Mouse (Mus musculus): ENCODE measurements around the gene A030005L19Rik.
"Not testable (repeated sequence)": the region's sequence is repeated elsewhere in the genome, so short reads cannot be mapped to it uniquely, and the experiment has no call there.

The A030005L19Rik gene

DNA sequence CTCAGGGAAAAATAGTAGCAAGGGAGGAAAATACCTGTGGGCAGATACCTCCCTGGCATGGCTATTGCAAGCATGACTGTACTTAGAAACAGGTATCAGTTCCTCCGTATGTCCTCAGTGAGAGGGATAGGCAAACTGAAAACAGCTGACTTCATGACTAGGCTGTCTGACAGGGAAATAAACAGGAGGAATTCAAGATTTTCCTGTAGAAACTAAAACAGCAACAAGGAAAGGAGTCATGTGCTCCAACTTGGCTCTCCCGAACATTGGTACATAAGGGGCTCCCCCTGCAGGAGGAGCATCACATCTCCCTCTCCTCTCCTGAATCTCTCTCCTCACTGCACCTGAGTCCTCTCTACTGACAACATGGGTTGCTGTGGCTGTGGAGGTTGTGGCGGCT is at the start of gene A030005L19Rik:
Gene A030005L19Rik (plus strand): TSS at position 301 of the 400 bp plus-strand sequence.
- peak; percentile 22 for DNase-seq

DNA sequence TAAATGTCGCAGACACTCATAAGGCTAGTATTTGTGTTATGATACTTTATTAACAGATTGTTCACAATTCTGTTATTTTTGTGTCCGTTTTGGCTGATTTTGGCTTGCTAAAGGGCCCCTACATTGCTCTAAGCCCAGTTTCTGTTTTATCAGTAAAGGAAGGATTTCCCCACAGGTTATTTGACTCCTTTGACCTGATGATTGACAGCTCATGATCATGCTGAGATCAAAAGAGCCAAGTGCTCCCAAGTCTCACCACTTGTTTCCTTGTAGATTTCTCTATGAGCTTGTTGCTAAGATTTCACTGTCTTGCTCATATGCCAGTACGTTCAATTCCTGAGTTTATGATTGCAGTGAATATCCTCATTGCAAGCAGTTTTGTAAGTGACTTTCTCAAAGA is 42.9 kb upstream of the A030005L19Rik start:
- no peak for DNase-seq

- DNase-seq, result no peak
Observed at GRCm38 (mm10) chr1:82879172-82879571, 34.0 kb upstream of the A030005L19Rik start.

GRCm38 (mm10) chr1:82880196-82880595 is 32.9 kb upstream of the A030005L19Rik start:
- DNase-seq, result no peak

DNA sequence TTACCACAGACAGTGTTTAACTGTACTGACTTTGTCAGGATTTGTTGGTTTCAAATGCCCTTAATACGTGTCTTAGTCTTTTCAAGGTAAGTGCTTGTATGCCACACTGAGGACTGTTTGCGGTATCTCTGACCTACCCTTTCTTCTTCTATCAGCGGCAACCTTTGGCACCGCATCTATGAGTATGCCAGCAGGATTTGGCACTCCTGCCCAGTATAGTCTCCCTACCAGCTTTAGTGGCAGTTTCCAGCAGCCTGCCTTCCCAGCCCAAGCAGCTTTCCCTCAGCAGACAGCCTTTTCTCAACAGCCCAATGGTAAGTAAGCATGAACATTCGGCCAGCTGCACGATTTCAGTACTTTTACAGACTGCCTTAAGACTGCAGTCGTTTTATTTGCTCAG is 19.9 kb upstream of the A030005L19Rik start:
- DNase-seq, result no peak

- no peak for DNase-seq
Observed at GRCm38 (mm10) chr1:82900567-82900966, 12.6 kb upstream of the A030005L19Rik start.

DNA sequence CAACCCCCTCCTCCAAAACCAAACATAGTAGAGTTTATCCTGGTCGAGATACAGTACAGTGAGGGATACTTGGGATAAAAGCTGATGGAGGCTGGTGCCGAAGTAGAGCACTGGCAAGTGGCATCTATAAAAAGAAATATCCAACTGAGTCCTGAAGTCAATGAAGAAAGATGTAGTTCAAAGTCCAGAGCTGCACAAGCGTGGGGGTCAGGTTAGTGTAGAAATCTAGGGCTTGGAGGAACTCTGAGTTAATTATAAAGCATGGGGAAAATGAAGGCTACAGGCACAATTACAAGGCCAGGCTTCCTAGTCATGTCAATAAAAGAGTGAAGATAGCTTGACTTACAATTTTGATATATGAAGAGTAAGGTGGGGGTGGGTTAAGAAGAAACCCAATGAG is 11.9 kb upstream of the A030005L19Rik start:
- no peak for DNase-seq

GRCm38 (mm10) chr1:82905886-82906285 is 7.2 kb upstream of the A030005L19Rik start:
- DNase-seq, result no peak

- not testable (repeated sequence) for DNase-seq
Observed at GRCm38 (mm10) chr1:82913434-82913833, 309 bp downstream of the A030005L19Rik start.

- peak; percentile 46 for DNase-seq
Observed at GRCm38 (mm10) chr1:82924650-82925049, 11.5 kb downstream of the A030005L19Rik start, which contains the start of gene A030014E15Rik. TSS of gene A030014E15Rik (plus strand) at chr1:82924917.

GRCm38 (mm10) chr1:82930558-82930957 is 17.4 kb downstream of the A030005L19Rik start:
- DNase-seq, result peak; percentile 59

- not testable (repeated sequence) for DNase-seq
Observed at GRCm38 (mm10) chr1:82931326-82931725, 18.2 kb downstream of the A030005L19Rik start, which contains the start of gene Gm6217. TSS of gene Gm6217 (minus strand) at chr1:82931399.

DNA sequence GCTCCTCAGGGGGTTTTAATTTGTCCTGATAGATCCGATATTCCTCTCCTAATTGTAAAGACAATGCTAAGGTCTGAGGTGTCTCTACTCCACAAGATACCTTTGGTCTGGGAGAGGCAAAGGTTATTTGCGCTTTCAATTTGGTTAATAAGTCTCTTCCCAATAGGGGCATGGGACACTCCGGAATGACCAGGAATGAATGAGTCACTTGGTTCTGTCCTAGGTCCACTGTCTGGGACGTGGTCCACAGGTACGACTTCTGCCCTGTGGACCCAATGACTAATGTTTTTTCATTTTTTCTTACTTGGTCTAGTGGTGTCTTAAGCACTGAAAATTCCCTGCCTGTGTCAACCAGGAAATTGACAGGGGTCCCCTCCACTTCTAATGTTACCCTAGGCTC is 25.5 kb downstream of the A030005L19Rik start:
- DNase-seq, result no peak

DNA sequence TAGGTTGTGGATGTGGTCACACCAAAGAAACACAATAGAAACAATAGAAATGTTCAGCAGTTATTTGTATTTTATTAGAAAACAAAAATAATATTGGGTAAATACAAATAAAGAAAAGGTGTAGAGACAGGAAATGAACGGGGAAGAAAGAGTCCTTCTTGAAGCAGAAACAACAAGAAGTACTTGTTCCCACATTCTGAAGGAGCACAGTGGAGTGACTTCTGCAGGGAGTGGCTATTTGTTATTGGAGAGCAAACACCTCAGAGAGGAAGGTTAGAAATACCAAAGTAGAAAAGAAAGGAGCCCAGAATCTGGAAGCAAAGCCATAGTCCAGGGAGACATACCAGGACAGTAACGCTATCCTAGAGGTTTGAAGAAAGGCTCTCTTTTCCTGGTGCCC is 29.4 kb downstream of the A030005L19Rik start:
- peak; percentile 61 for DNase-seq

- DNase-seq, result not testable (repeated sequence)
Observed at GRCm38 (mm10) chr1:82943295-82943694, 30.2 kb downstream of the A030005L19Rik start, which contains the start of gene A030003K21Rik. TSS of gene A030003K21Rik (minus strand) at chr1:82943388.

GRCm38 (mm10) chr1:82946029-82946428 is 32.9 kb downstream of the A030005L19Rik start:
- peak; percentile 14 for DNase-seq

GRCm38 (mm10) chr1:82948601-82949000 is 35.5 kb downstream of the A030005L19Rik start:
- DNase-seq, result no peak

- not testable (repeated sequence) for DNase-seq
Observed at GRCm38 (mm10) chr1:82955913-82956312, 42.8 kb downstream of the A030005L19Rik start, which contains the start of gene Gm7544. TSS of gene Gm7544 (minus strand) at chr1:82956013.

- DNase-seq, result no peak
Observed at GRCm38 (mm10) chr1:82959870-82960385, 46.8 kb downstream of the A030005L19Rik start, which contains the start of gene Gm47955. TSS of gene Gm47955 (plus strand) at chr1:82960286.

Measured in lung, postnatal 36 days (tissue).